Mouse (Mus musculus) intestine, embryonic 14.5 days (tissue): Measurements from ENCODE around the gene Gm11236. TPM values are rescaled to one million over a fixed set of nuclear protein-coding genes. Genes with fewer than 3 reads are reported as not detected.
"Not testable (repeated sequence)": the region's sequence is repeated elsewhere in the genome, so short reads cannot be mapped to it uniquely, and the experiment has no call there.

Source experiments
- ATAC-seq: fragments of 200-750 bp; cut with Nextera tagmentation; replicated peaks from 2 replicates; pipeline ENCODE4 v1.8.0; 2017; ENCODE audit warnings: low read depth, moderate number of reproducible peaks, moderate TSS enrichment, moderate library complexity; ENCODE audit not compliant: low FRiP score, low TSS enrichment
- DNase-seq: peaks from one replicate; pipeline ENCODE4 v3.0.0-alpha.2; 2018; ENCODE audit warnings: low spot score
- H3K27ac ChIP-seq: fragments of 300-500 bp; sonication (generic); 2 replicates; pipeline ENCODE4 v1.5.1; 2014; ENCODE audit warnings: low read depth, mild to moderate bottlenecking, control low read depth
- H3K27me3 ChIP-seq: fragments of 300-500 bp; sonication (generic); replicated peaks from 2 replicates; pipeline ENCODE4 v1.6.1; 2014; ENCODE audit warnings: low read length, control low read depth; ENCODE audit not compliant: control insufficient read depth, insufficient read depth
- H3K36me3 ChIP-seq: fragments of 300-500 bp; sonication (generic); 2 replicates; pipeline ENCODE4 v1.6.1; 2014; ENCODE audit warnings: low read length, control low read depth; ENCODE audit not compliant: control insufficient read depth, insufficient read depth
- H3K4me1 ChIP-seq: fragments of 300-500 bp; sonication (generic); replicated peaks from 2 replicates; pipeline ENCODE4 v1.6.1; 2014; ENCODE audit warnings: low read length, control low read depth, mixed read lengths; ENCODE audit not compliant: control insufficient read depth, insufficient read depth
- H3K4me2 ChIP-seq: fragments of 300-500 bp; sonication (generic); 2 replicates; pipeline ENCODE4 v1.6.1; 2014; ENCODE audit warnings: low read length
- H3K4me3 ChIP-seq: fragments of 300-500 bp; sonication (generic); 2 replicates; pipeline ENCODE4 v1.5.1; 2014; ENCODE audit warnings: low read depth, low read length, control low read depth, mixed read lengths
- H3K9ac ChIP-seq: fragments of 300-500 bp; sonication (generic); 2 replicates; pipeline ENCODE4 v1.6.1; 2014; ENCODE audit warnings: mild to moderate bottlenecking, low read length
- H3K9me3 ChIP-seq: fragments of 300-500 bp; sonication (generic); 2 replicates; pipeline ENCODE4 v1.6.1; 2016; ENCODE audit warnings: low read length, control low read depth; ENCODE audit not compliant: control insufficient read depth
- WGBS: fragments of 180-500 bp; shearing (Covaris S2); extraction: QIAGEN DNeasy Blood & Tissue Kit; methylation state at CpG from one replicate; pipeline ENCODE4 v1.1.7; 2014; 5-methylcytosine and 5-hydroxymethylcytosine counted together
- polyA plus RNA-seq: library from polyadenylated mRNA; unstranded; fragments of >200 nt; fragmentation: Nextera tagmentation; extraction: Ambion mirVana; gene quantifications from 2 replicates; pipeline ENCODE4 v1.2.1, GENCODE M21; 2014

Gene Gm11236
- polyA plus RNA-seq, result not detected in 2 replicates

DNA sequence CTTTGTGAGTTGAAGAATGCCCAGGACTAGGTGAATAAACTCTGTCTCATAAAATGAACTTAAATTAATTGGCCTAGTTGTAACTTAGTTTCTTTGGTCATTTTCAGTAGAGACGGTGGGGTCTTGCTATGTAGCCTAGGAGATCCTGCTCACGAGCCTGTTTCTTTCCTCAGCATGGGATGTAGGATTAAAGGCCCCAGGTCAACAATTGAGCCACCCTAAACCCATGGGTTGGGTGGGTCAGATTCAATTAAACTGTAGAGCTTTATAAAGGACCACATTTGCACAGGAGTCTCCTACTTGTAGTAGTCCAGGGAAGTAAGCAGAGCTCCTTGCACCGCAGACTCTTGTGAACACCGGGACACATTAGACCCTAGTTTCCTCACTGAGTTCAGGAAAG lies at the start of gene Gm11236:
Gm11236 (plus strand) TSS at position 301 of the 400 bp plus-strand sequence.
- not testable (repeated sequence) for H3K4me2 ChIP-seq, H3K4me1 ChIP-seq, H3K36me3 ChIP-seq, DNase-seq, H3K4me3 ChIP-seq, H3K9me3 ChIP-seq, H3K9ac ChIP-seq, H3K27ac ChIP-seq, H3K27me3 ChIP-seq, ATAC-seq
- no CpG with 5 or more reads among the region's 4 CpGs for WGBS

DNA sequence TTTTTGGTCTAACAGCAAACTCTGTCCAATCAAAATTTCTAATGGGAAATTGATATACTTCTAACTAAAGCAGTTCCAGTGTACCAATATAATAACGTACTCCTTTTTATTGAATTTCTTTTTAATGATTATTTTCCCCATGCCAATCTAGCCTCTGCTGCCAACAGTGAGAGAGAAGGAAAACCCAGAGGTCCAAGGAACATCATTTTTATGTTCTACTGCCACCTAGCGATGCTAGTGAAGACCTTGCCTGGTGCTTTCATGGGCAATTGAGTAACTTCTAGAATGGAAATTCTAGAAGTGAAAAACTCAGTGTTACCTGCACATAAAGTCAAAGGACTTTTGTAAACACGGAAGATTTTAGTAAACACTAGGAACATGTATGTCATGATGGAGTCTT lies 38.7 kb upstream of the Gm11236 start:
- ATAC-seq, result no peak
- Histone ChIP-seq H3K36me3 (no peaks in the 10 kb centered on the region), H3K9ac (no peak overlapping the region), H3K27ac (no peak overlapping the region), H3K4me2 (no peak overlapping the region), H3K27me3 (no peaks in the 10 kb centered on the region), H3K4me1 (no peaks in the 10 kb centered on the region), H3K9me3 (no peaks in the 10 kb centered on the region), H3K4me3 (no peak overlapping the region)
- WGBS, result 7% methylated on average over 3 of the region's 3 CpGs
- DNase-seq, result no peak

- not testable (repeated sequence) for H3K27me3 ChIP-seq, DNase-seq, H3K27ac ChIP-seq, H3K36me3 ChIP-seq, H3K9me3 ChIP-seq, H3K4me3 ChIP-seq, H3K9ac ChIP-seq, H3K4me1 ChIP-seq, H3K4me2 ChIP-seq, ATAC-seq
- no CpG with 5 or more reads among the region's 3 CpGs for WGBS
Observed at GRCm38 (mm10) chr4:73607581-73607980, 30.3 kb upstream of the Gm11236 start, which contains the start of gene Gm11238. Gene Gm11238, plus strand, starts transcription at chr4:73607881.

DNA sequence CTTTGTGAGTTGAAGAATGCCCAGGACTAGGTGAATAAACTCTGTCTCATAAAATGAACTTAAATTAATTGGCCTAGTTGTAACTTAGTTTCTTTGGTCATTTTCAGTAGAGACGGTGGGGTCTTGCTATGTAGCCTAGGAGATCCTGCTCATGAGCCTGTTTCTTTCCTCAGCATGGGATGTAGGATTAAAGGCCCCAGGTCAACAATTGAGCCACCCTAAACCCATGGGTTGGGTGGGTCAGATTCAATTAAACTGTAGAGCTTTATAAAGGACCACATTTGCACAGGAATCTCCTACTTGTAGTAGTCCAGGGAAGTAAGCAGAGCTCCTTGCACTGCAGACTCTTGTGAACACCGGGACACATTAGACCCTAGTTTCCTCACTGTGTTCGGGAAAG lies 15.2 kb upstream of the Gm11236 start, which contains the start of gene Gm11237:
Gm11237 (plus strand) TSS at position 301 of the 400 bp plus-strand sequence.
- no CpG with 5 or more reads among the region's 3 CpGs for WGBS
- DNase-seq, H3K9ac ChIP-seq, H3K27ac ChIP-seq, H3K4me1 ChIP-seq, H3K36me3 ChIP-seq, H3K4me2 ChIP-seq, ATAC-seq, H3K9me3 ChIP-seq, H3K27me3 ChIP-seq, H3K4me3 ChIP-seq: not testable (repeated sequence)

DNA sequence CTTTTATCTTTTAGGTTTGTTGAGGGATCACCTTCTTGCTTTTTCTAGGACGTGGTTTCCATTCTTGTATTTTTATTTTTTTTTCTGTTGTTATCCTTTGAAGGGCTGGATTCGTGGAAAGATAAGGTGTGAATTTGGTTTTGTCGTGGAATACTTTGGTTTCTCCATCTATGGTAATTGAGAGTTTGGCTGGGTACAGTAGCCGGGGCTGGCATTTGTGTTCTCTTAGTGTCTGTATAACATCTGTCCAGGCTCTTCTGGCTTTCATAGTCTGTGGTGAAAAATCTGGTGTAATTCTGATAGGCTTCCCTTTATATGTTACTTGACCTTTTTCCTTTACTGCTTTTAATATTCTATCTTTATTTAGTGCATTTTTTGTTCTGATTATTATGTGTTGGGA lies 23.9 kb downstream of the Gm11236 start:
- H3K9me3 ChIP-seq, H3K27me3 ChIP-seq, H3K9ac ChIP-seq, H3K27ac ChIP-seq, ATAC-seq, H3K4me1 ChIP-seq, H3K4me3 ChIP-seq, DNase-seq, H3K4me2 ChIP-seq, H3K36me3 ChIP-seq: not testable (repeated sequence)
- 89% methylated on average over 4 of the region's 4 CpGs for WGBS

DNA sequence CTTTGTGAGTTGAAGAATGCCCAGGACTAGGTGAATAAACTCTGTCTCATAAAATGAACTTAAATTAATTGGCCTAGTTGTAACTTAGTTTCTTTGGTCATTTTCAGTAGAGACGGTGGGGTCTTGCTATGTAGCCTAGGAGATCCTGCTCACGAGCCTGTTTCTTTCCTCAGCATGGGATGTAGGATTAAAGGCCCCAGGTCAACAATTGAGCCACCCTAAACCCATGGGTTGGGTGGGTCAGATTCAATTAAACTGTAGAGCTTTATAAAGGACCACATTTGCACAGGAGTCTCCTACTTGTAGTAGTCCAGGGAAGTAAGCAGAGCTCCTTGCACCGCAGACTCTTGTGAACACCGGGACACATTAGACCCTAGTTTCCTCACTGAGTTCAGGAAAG lies 30.1 kb downstream of the Gm11236 start, which contains the start of gene Gm11239:
Gm11239 (plus strand) TSS at position 301 of the 400 bp plus-strand sequence.
- ATAC-seq, H3K27ac ChIP-seq, DNase-seq, H3K4me3 ChIP-seq, H3K4me1 ChIP-seq, H3K4me2 ChIP-seq, H3K36me3 ChIP-seq, H3K9me3 ChIP-seq, H3K9ac ChIP-seq, H3K27me3 ChIP-seq: not testable (repeated sequence)
- no CpG with 5 or more reads among the region's 4 CpGs for WGBS

GRCm38 (mm10) chr4:73683216-73683615 lies 45.3 kb downstream of the Gm11236 start, which contains the start of gene Gm428:
Gene Gm428, plus strand, starts transcription at chr4:73683516.
- H3K4me3 ChIP-seq, H3K27ac ChIP-seq, H3K27me3 ChIP-seq, H3K4me2 ChIP-seq, H3K36me3 ChIP-seq, ATAC-seq, DNase-seq, H3K4me1 ChIP-seq, H3K9ac ChIP-seq, H3K9me3 ChIP-seq: not testable (repeated sequence)
- no CpG with 5 or more reads among the region's 4 CpGs for WGBS

Other genes with a start within 250 kb of the Gm11236 start
- not detected in 2 replicates for gene Gm11487, start 233.0 kb upstream of the Gm11236 start, polyA plus RNA-seq
- gene Gm11238, start 30.2 kb upstream of the Gm11236 start, polyA plus RNA-seq, result not detected in 2 replicates
- not detected in 2 replicates for gene Gm11237, start 15.1 kb upstream of the Gm11236 start, polyA plus RNA-seq
- gene Gm11239, start 30.2 kb downstream of the Gm11236 start, polyA plus RNA-seq, result not detected in 2 replicates
- gene Gm428, start 45.4 kb downstream of the Gm11236 start, polyA plus RNA-seq, result not detected in 2 replicates
- 6.6 and 7.7 TPM in 2 replicates for gene Rasef, start 152.9 kb downstream of the Gm11236 start, polyA plus RNA-seq
- gene Gm11758, start 238.1 kb downstream of the Gm11236 start, polyA plus RNA-seq, result not detected in 2 replicates